Mouse (Mus musculus): Measurements from ENCODE around the gene Gpr63. TPM values are rescaled to one million over a fixed set of nuclear protein-coding genes. Genes with fewer than 3 reads are reported as not detected.
"Not testable (repeated sequence)": the region's sequence is repeated elsewhere in the genome, so short reads cannot be mapped to it uniquely, and the experiment has no call there.

Gene Gpr63
- polyA plus RNA-seq, 1 experiment from 2014 or later: 1.7 TPM

DNA sequence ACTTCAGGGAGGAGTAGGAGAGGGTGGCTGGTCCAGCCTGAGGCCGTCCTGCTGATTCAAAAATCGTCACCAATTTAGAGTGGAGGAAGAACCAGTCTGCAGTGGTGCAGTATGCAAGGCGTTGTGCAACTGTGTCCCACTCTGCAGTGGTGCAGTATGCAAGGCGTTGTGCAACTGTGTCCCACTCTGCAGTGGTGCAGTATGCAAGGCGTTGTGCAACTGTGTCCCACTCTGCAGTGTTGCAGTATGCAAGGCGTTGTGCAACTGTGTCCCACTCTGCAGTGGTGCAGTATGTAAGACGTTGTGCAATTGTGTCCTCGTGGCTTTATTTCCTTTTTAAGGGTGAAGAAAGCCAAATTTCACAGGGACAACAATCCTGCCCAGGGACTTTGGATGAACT is 43.1 kb downstream of the Gpr63 start:
- not testable (repeated sequence) for H3K9ac ChIP-seq (replicated peaks); H3K27me3 ChIP-seq; H3K4me2 ChIP-seq; H3K4me3 ChIP-seq (replicated peaks); H3K9me3 ChIP-seq; H3K27ac ChIP-seq; ATAC-seq (ENCODE audit: insufficient number of reproducible peaks, insufficient read depth, low FRiP score, low TSS enrichment, low read depth); H3K4me1 ChIP-seq (replicated peaks)
- H3K36me3 ChIP-seq: peaks cover 19% of the 10 kb centered on the region
- 80% methylated on average over 8 of the region's 8 CpGs for WGBS

- WGBS: 35% methylated on average over 5 of the region's 5 CpGs
- H3K27me3 ChIP-seq: no peaks in the 10 kb centered on the region
Measured at GRCm38 (mm10) chr4:25011780-25012179, 45.6 kb downstream of the Gpr63 start.

DNA sequence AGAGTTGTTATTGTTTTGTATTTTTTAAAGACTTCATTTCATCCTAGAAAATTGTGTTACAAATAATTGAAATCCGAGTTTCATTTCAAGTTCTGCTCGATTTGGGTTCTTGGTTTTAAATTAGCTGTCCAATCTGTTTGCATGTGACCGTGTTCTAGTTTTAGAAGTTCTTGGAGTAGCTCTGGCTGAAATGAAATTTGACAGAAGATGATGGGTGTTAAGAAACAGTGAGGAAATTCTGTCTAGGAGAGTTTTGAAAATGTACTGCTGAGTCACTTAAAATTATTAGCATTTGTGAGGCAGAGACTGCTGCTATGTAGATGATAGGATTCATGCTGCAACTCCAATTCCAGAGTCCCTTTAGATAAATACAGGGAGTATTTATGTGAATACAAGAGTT is 46.5 kb downstream of the Gpr63 start:
- Histone ChIP-seq H3K9me3 (no peaks in the 10 kb centered on the region), H3K9ac (replicated peaks) (no peak overlapping the region), H3K4me2 (no peak overlapping the region), H3K36me3 (peaks cover 11% of the 10 kb centered on the region), H3K27ac (no peak overlapping the region), H3K4me1 (replicated peaks) (0 out of 2 replicates have a peak, but pooled peaks cover 4% of the 10 kb centered on the region), H3K27me3 (no peaks in the 10 kb centered on the region), H3K4me3 (replicated peaks) (no peak overlapping the region)
- 84% methylated on average over 3 of the region's 3 CpGs for WGBS
- no peak for ATAC-seq (ENCODE audit: insufficient number of reproducible peaks, insufficient read depth, low FRiP score, low TSS enrichment, low read depth)

More at GRCm38 (mm10) chr4:25011780-25012179, 45.6 kb downstream of the Gpr63 start:
- Histone ChIP-seq H3K4me2 (no peak overlapping the region), H3K27ac (no peak overlapping the region), H3K4me3 (replicated peaks) (no peak overlapping the region), H3K4me1 (replicated peaks) (0 out of 2 replicates have a peak, but pooled peaks cover 4% of the 10 kb centered on the region), H3K36me3 (peaks cover 19% of the 10 kb centered on the region), H3K9ac (replicated peaks) (no peak overlapping the region), H3K9me3 (no peaks in the 10 kb centered on the region)
- ATAC-seq (ENCODE audit: insufficient number of reproducible peaks, insufficient read depth, low FRiP score, low TSS enrichment, low read depth): no peak

- Histone ChIP-seq H3K27ac (no peak overlapping the region), H3K4me2 (no peak overlapping the region), H3K4me1 (replicated peaks) (0 out of 2 replicates have a peak, but pooled peaks cover 4% of the 10 kb centered on the region), H3K36me3 (no peaks in the 10 kb centered on the region), H3K27me3 (no peaks in the 10 kb centered on the region), H3K9ac (replicated peaks) (no peak overlapping the region), H3K4me3 (replicated peaks) (no peak overlapping the region), H3K9me3 (no peaks in the 10 kb centered on the region)
- WGBS: 88% methylated on average over 2 of the region's 2 CpGs
- ATAC-seq (ENCODE audit: insufficient number of reproducible peaks, insufficient read depth, low FRiP score, low TSS enrichment, low read depth): no peak
Measured at GRCm38 (mm10) chr4:25015017-25015655, 48.9 kb downstream of the Gpr63 start.

DNA sequence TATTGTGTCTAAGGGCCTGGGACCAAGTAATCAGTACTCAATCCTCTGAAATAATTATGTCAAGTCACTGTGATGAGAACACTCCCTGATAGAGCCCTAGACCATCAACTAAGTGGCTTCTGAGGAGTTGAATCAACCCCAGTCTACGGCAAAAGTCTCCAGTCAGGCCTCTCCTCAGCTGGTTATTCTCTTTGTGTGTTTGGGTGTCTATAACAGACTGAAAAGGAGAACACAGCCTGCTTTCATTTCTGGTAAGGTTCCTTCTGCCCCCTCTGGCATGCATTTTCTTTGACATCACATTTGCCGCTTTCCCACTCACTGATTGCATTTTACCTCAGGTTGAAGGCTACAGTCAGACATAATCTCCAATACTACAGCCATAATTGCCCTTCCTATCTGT is 62.0 kb downstream of the Gpr63 start:
- no peak overlapping the region for H3K4me3 ChIP-seq (replicated peaks)
- H3K4me1 ChIP-seq (replicated peaks): no peaks in the 10 kb centered on the region
- no peak overlapping the region for H3K4me2 ChIP-seq
- H3K27ac ChIP-seq: no peak overlapping the region
- H3K9me3 ChIP-seq: no peaks in the 10 kb centered on the region
- no peaks in the 10 kb centered on the region for H3K27me3 ChIP-seq
- H3K36me3 ChIP-seq: no peaks in the 10 kb centered on the region
- ATAC-seq (ENCODE audit: insufficient number of reproducible peaks, insufficient read depth, low FRiP score, low TSS enrichment, low read depth): no peak
- no peak overlapping the region for H3K9ac ChIP-seq (replicated peaks)
- 83% methylated on average over 2 of the region's 2 CpGs for WGBS

DNA sequence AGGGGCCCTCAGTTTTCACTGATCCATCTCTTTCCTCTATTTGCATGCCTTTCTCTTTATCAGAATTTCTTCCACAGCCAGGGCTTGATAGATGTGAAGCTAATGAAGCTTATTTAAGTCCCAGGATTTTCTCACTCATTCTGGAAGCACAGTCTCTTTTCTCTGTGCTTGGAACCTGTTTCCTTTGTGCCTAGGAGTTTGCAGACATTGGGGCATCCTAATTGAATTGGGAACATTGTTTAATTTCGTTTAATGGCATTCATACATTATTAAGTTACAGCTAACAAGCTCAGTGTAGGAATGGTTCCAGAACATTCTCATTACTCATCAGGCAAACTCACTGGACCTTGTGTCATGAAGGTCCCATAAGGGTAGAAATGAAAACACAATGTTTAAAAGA is 62.5 kb downstream of the Gpr63 start:
- no peak overlapping the region for H3K27ac ChIP-seq
- no peak for ATAC-seq (ENCODE audit: insufficient number of reproducible peaks, insufficient read depth, low FRiP score, low TSS enrichment, low read depth)
- WGBS: 66% methylated on average over 1 of the region's 1 CpGs
- no peak overlapping the region for H3K4me3 ChIP-seq (replicated peaks)
- no peaks in the 10 kb centered on the region for H3K4me1 ChIP-seq (replicated peaks)
- no peaks in the 10 kb centered on the region for H3K9me3 ChIP-seq
- H3K27me3 ChIP-seq: no peaks in the 10 kb centered on the region
- no peaks in the 10 kb centered on the region for H3K36me3 ChIP-seq
- H3K9ac ChIP-seq (replicated peaks): no peak overlapping the region
- H3K4me2 ChIP-seq: no peak overlapping the region

- H3K27me3 ChIP-seq: no peaks in the 10 kb centered on the region
- no peaks in the 10 kb centered on the region for H3K36me3 ChIP-seq
- no peak for ATAC-seq (ENCODE audit: insufficient number of reproducible peaks, insufficient read depth, low FRiP score, low TSS enrichment, low read depth)
- peaks cover 3% of the 10 kb centered on the region for H3K4me1 ChIP-seq (replicated peaks)
- no peaks in the 10 kb centered on the region for H3K9me3 ChIP-seq
- no peak overlapping the region for H3K4me2 ChIP-seq
- H3K9ac ChIP-seq (replicated peaks): no peak overlapping the region
- 83% methylated on average over 4 of the region's 4 CpGs for WGBS
- H3K4me3 ChIP-seq (replicated peaks): no peak overlapping the region
- H3K27ac ChIP-seq: no peak overlapping the region
Measured at GRCm38 (mm10) chr4:25029875-25030274, 63.7 kb downstream of the Gpr63 start.

- H3K27me3 ChIP-seq: no peaks in the 10 kb centered on the region
- peak; percentile 79 for ATAC-seq (ENCODE audit: insufficient number of reproducible peaks, insufficient read depth, low FRiP score, low TSS enrichment, low read depth)
- peak overlapping the region; percentile 62 for H3K27ac ChIP-seq
- H3K4me3 ChIP-seq (replicated peaks): no peak overlapping the region
- H3K9me3 ChIP-seq: no peaks in the 10 kb centered on the region
- H3K36me3 ChIP-seq: no peaks in the 10 kb centered on the region
- H3K4me1 ChIP-seq (replicated peaks): peaks cover 21% of the 10 kb centered on the region
- H3K9ac ChIP-seq (replicated peaks): no peak overlapping the region
- peak overlapping the region; percentile 23 for H3K4me2 ChIP-seq
- 8% methylated on average over 6 of the region's 6 CpGs for WGBS
Measured at GRCm38 (mm10) chr4:25035158-25035791, 69.1 kb downstream of the Gpr63 start.

GRCm38 (mm10) chr4:25035806-25036205 is 69.6 kb downstream of the Gpr63 start:
- H3K27ac ChIP-seq: peak overlapping the region; percentile 62
- H3K9me3 ChIP-seq: no peaks in the 10 kb centered on the region
- H3K27me3 ChIP-seq: no peaks in the 10 kb centered on the region
- WGBS: 28% methylated on average over 2 of the region's 2 CpGs
- H3K36me3 ChIP-seq: no peaks in the 10 kb centered on the region
- no peak overlapping the region for H3K4me3 ChIP-seq (replicated peaks)
- H3K4me1 ChIP-seq (replicated peaks): peaks cover 21% of the 10 kb centered on the region
- ATAC-seq (ENCODE audit: insufficient number of reproducible peaks, insufficient read depth, low FRiP score, low TSS enrichment, low read depth): peak; percentile 53; the same call in 1 of the 2 replicates
- H3K4me2 ChIP-seq: peak overlapping the region; percentile 23; the same call in 1 of the 2 replicates
- H3K9ac ChIP-seq (replicated peaks): no peak overlapping the region

GRCm38 (mm10) chr4:25037260-25037659 is 71.1 kb downstream of the Gpr63 start:
- Histone ChIP-seq H3K4me2 (no peak overlapping the region), H3K4me3 (replicated peaks) (no peak overlapping the region), H3K4me1 (replicated peaks) (peaks cover 21% of the 10 kb centered on the region), H3K27ac (no peak overlapping the region; the same call in 1 of the 2 replicates), H3K36me3 (no peaks in the 10 kb centered on the region), H3K9ac (replicated peaks) (no peak overlapping the region), H3K27me3 (no peaks in the 10 kb centered on the region), H3K9me3 (no peaks in the 10 kb centered on the region; the same call in 1 of the 2 replicates)
- WGBS: 61% methylated on average over 2 of the region's 2 CpGs
- ATAC-seq (ENCODE audit: insufficient number of reproducible peaks, insufficient read depth, low FRiP score, low TSS enrichment, low read depth): no peak

DNA sequence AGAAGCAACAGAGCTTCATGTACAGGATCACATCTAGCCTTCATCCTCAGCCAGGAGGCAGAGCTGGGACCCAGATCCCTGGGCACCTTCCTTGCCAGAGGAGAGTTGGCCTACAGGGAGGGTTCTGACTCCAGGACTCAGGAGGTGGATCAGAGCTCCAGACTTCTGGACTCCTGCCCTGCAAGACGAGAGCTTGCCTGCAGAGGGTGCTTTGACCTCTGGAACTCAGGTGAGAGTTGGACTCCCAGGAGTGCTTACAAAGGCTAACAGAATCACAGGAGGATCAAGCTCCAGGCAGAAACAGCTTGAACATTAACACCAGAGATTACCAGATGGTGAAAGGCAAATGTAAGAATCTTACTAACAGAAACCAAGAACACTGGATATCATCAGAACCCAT is 89.3 kb downstream of the Gpr63 start:
- not testable (repeated sequence) for H3K4me2 ChIP-seq; H3K9ac ChIP-seq (replicated peaks); H3K27ac ChIP-seq; H3K4me1 ChIP-seq (replicated peaks); ATAC-seq (ENCODE audit: insufficient number of reproducible peaks, insufficient read depth, low FRiP score, low TSS enrichment, low read depth); H3K4me3 ChIP-seq (replicated peaks); H3K27me3 ChIP-seq; H3K36me3 ChIP-seq; H3K9me3 ChIP-seq
- 63% methylated on average over 1 of the region's 1 CpGs for WGBS
